Mouse (Mus musculus) myocyte (in vitro differentiated cells): ENCODE results near the gene Timm10b. TPM values are rescaled to one million over a fixed set of nuclear protein-coding genes. Genes with fewer than 3 reads are reported as not detected.

Source experiments
- H3K27me3 ChIP-seq: one replicate; pipeline ENCODE4 v1.6.1; 2011; ENCODE audit not compliant: control insufficient read depth, insufficient read depth, insufficient read length
- H3K36me3 ChIP-seq: one replicate; pipeline ENCODE4 v1.6.1; 2011; ENCODE audit not compliant: control insufficient read depth, insufficient read depth
- H3K4me2 ChIP-seq: one replicate; pipeline ENCODE4 v1.6.1; 2011; ENCODE audit warnings: low read depth, control low read depth
- H3K4me3 ChIP-seq: one replicate; pipeline ENCODE4 v1.5.1; 2011; ENCODE audit warnings: mild to moderate bottlenecking, control low read depth, moderate library complexity
- H3K79me2 ChIP-seq: one replicate; pipeline ENCODE4 v1.6.1; 2011; ENCODE audit not compliant: control insufficient read depth, insufficient read depth
- H3ac ChIP-seq: one replicate; pipeline ENCODE4 v1.6.1; 2011; ENCODE audit not compliant: control insufficient read depth, insufficient read length
- CEBPB ChIP-seq: IDR thresholded peaks from 2 replicates; pipeline ENCODE4 v1.6.1; 2011; ENCODE audit warnings: mild to moderate bottlenecking, moderate library complexity; ENCODE audit not compliant: poor library complexity, insufficient read depth, severe bottlenecking
- E2F4 ChIP-seq: IDR thresholded peaks from one replicate; pipeline ENCODE4 v1.6.1; 2011; ENCODE audit warnings: mild to moderate bottlenecking, control low read depth, moderate library complexity; ENCODE audit not compliant: insufficient read depth
- MAX ChIP-seq: IDR thresholded peaks from one replicate; pipeline ENCODE4 v1.6.1; 2011; ENCODE audit warnings: low read depth, mild to moderate bottlenecking, control low read depth
- MYOD1 ChIP-seq, 3 experiments: IDR thresholded peaks; one replicate each; pipeline ENCODE4 v1.6.1; 2011; ENCODE audit warnings: control low read depth in 2 of 3, low read depth in 2 of 3, mild to moderate bottlenecking in 2 of 3, moderate library complexity in 1 of 3; ENCODE audit not compliant: insufficient read length in 2 of 3, control insufficient read depth in 1 of 3
- MYOG ChIP-seq, 3 experiments: IDR thresholded peaks; one replicate each; pipeline ENCODE4 v1.6.1; 2011; ENCODE audit warnings: control low read depth in 2 of 3, low read depth in 2 of 3, mild to moderate bottlenecking in 2 of 3; ENCODE audit not compliant: insufficient read length in 2 of 3, control insufficient read depth in 1 of 3, insufficient read depth in 1 of 3
- POLR2A ChIP-seq: IDR thresholded peaks from one replicate; pipeline ENCODE4 v1.6.1; 2011; ENCODE audit warnings: low read depth, mild to moderate bottlenecking, control low read depth, moderate library complexity; ENCODE audit not compliant: insufficient read length
- POLR2AphosphoS2 ChIP-seq: IDR thresholded peaks from one replicate; pipeline ENCODE4 v1.6.1; 2011; ENCODE audit warnings: low read depth, control low read depth; ENCODE audit not compliant: insufficient read length
- REST ChIP-seq: IDR thresholded peaks from one replicate; pipeline ENCODE4 v1.6.1; 2011; ENCODE audit warnings: mild to moderate bottlenecking, control low read depth, moderate library complexity; ENCODE audit not compliant: insufficient read depth, insufficient read length
- SRF ChIP-seq: IDR thresholded peaks from one replicate; pipeline ENCODE4 v1.6.1; 2011; ENCODE audit warnings: low read depth; ENCODE audit not compliant: control insufficient read depth, insufficient read length
- TCF12 ChIP-seq: IDR thresholded peaks from one replicate; pipeline ENCODE4 v1.6.1; 2011; ENCODE audit warnings: mild to moderate bottlenecking, control low read depth; ENCODE audit not compliant: poor library complexity, insufficient read depth, severe bottlenecking
- TCF3 ChIP-seq: IDR thresholded peaks from one replicate; pipeline ENCODE4 v1.6.1; 2011; ENCODE audit warnings: low read depth, control low read depth; ENCODE audit not compliant: insufficient read length
- USF1 ChIP-seq: IDR thresholded peaks from one replicate; pipeline ENCODE4 v1.6.1; 2011; ENCODE audit warnings: low read depth, mild to moderate bottlenecking, control low read depth, moderate library complexity
- polyA plus RNA-seq: library from polyadenylated mRNA; unstranded; fragments of >200 nt; fragmentation: generic; extraction: Trizol; gene quantifications from one replicate; pipeline ENCODE4 v1.2.1, GENCODE M21; 2012; ENCODE audit warnings: missing spikeins

The Timm10b gene
- polyA plus RNA-seq, 1 experiment = 154 TPM

DNA sequence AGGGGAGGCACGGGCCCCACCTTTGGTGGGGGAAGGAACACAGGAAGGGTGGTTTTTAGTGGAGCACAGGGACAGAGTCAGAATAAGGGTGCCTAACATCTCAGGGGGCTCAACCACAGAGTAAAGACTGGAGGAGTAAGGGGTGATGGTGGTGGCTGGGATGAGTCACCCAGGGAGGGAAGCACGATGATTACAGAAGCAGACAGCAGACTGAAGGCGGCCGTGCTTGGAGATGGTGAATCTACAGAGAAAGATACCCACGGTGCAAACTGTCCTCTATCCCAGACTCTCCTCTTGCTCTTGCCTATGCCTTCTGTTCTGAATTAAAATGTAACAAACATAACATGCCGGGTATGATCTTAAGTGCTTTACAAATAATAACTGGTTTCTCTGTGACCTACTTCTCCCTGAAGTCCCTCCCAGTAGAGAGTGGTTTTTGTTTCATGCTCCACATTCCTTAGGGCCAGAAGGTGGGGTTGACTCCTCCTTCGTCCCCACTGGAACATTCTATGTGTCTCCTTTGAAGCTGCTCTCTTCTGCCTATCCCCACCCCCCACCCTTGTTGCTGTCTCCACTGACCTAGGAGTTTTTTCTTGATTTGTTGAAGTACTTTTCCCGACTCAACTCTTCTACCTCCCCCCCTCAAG lies 18.1 kb upstream of the Timm10b start:
- Histone ChIP-seq H3K4me2 (peak overlapping the region; percentile 81), H3ac (no peak overlapping the region), H3K36me3 (peaks cover 35% of the 10 kb centered on the region), H3K4me3 (peak overlapping the region; percentile 1), H3K27me3 (no peaks in the 10 kb centered on the region), H3K79me2 (peaks cover 7% of the 10 kb centered on the region)
- no peak for TF ChIP-seq MYOG (IDR thresholded peaks at IDR 0.05; ENCODE audit: control insufficient read depth in 1 of 3, insufficient read depth in 1 of 3, insufficient read length in 2 of 3, low read depth in 2 of 3)
- no peak for TF ChIP-seq TCF3
- TF ChIP-seq MYOD1 (IDR thresholded peaks at IDR 0.05; ENCODE audit: control insufficient read depth in 1 of 3, insufficient read length in 2 of 3, low read depth in 2 of 3) = no peak
- no peak for TF ChIP-seq CEBPB
- TF ChIP-seq POLR2A = no peak

DNA sequence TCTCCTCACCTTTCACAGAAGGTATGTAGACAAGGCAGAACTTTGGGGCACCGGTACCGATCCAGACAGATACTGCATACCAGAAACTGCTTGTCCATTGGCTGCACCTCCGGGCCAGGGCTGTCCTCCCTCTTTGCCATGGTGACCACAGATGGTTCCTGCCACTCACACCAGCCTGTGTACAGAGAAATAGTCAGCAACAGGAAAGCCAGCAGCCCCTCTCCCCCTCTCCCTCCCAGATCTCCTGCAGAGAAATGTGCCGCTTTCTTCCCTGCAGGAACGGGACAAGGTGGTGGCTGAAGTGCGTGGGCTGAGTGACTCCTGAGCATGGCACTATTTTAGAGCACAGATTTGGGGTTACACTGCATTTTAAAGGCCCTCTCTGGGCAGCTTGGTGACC lies 14.5 kb upstream of the Timm10b start:
- Histone ChIP-seq H3K79me2 (peaks cover 40% of the 10 kb centered on the region), H3K4me3 (no peak overlapping the region), H3K4me2 (no peak overlapping the region), H3K36me3 (peaks cover 26% of the 10 kb centered on the region), H3ac (no peak overlapping the region), H3K27me3 (no peaks in the 10 kb centered on the region)
- TF ChIP-seq CEBPB (no peak), POLR2AphosphoS2 (no peak), MAX (no peak), TCF3 (no peak), POLR2A (no peak), USF1 (no peak), E2F4 (no peak)

DNA sequence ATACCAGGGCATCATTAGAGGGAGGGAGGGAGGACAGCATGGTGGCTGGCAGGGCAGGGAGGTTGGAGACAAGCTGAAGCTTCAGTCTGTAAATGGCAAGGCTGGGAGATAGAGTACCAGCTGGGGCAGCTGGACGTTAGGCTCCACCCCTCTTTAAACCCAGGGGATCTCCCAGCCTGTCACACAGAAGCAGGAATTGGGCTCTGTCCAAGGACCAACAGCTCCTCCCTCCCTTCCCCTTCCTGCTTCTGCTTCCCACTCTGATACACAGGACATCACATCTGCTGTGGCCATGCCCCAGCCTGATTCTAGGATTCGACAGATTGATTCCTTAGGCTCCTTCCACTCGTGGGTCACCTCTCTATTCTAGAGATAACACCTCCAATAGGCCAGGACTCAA lies 11.2 kb upstream of the Timm10b start:
- TF ChIP-seq POLR2AphosphoS2 = peak; percentile 10
- no peak for TF ChIP-seq TCF12
- TF ChIP-seq SRF = no peak
- no peaks in the 10 kb centered on the region for H3K27me3 ChIP-seq
- H3K79me2 ChIP-seq = peaks cover 65% of the 10 kb centered on the region
- H3ac ChIP-seq = no peak overlapping the region
- peak overlapping the region; percentile 70 for H3K4me2 ChIP-seq
- H3K36me3 ChIP-seq = peaks cover 18% of the 10 kb centered on the region
- H3K4me3 ChIP-seq = no peak overlapping the region

DNA sequence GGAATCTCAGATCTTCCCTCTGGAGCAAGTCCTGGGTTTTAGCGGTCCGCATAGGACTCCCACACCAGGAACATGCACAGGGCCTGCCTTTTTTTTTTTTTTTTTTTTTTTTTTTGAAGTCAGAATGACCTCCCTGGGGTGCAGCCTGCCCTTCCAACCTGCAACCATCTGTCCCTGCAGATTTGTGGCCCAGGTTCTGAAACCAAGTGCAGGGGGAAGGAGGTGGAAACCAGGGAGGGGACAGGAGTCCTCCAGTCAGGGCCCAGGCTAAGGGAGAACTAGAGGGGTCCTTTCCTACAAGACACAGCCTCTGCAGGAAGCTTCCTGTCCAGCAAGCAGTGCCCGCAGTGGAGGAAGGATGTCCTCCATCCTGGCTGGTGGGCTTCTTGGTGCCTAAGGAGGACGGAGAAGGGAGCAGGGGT lies 7.3 kb upstream of the Timm10b start:
- H3K4me2 ChIP-seq = peak overlapping the region; percentile 88
- H3K4me3 ChIP-seq = peak overlapping the region; percentile 76
- peaks cover 4% of the 10 kb centered on the region for H3K36me3 ChIP-seq
- H3ac ChIP-seq = peak overlapping the region; percentile 71
- no peaks in the 10 kb centered on the region for H3K27me3 ChIP-seq
- TF ChIP-seq TCF12 = no peak
- no peak for TF ChIP-seq REST
- no peak for TF ChIP-seq USF1
- no peak for TF ChIP-seq MYOG (IDR thresholded peaks at IDR 0.05; ENCODE audit: control insufficient read depth in 1 of 3, insufficient read depth in 1 of 3, insufficient read length in 2 of 3, low read depth in 2 of 3)
- no peak for TF ChIP-seq MAX
- TF ChIP-seq TCF3 = no peak
- no peak for TF ChIP-seq E2F4
- no peak for TF ChIP-seq SRF
- no peak for TF ChIP-seq MYOD1 (IDR thresholded peaks at IDR 0.05; ENCODE audit: control insufficient read depth in 1 of 3, insufficient read length in 2 of 3, low read depth in 2 of 3)
- no peak for TF ChIP-seq POLR2AphosphoS2
- no peak for TF ChIP-seq CEBPB
- TF ChIP-seq POLR2A = no peak
- peaks cover 50% of the 10 kb centered on the region for H3K79me2 ChIP-seq

DNA sequence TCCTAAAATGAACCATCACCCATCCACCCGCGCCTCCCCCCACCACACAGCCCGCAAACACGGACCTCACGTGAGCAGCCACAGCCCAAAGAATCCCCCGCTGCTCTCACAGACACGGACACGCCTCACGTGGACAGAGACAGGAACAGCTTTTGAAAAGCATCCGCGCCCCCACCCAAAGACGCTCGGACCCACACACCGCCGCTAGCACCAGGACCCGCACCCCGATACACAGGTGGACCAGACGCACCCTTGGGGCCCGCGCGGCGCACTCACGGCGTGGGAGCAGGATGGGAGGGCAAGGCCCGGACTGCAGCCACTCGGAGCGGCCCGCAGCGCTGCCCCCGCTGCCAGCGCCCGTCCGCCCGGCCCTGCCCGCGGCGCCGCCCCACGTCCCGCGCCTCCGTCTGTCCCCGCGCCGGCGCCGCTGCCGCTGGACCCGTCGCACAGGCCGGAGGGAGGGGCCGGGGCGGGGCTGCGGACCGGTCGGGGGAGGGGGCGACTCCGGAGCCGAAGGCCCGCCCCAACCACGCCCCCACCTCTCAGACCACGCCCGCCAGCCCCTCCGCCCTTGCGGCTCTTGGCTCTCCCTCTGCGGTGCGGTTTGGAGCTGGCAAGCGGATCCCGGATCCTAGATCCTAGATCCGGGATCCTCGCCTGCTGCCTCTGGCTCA lies 6.6 kb upstream of the Timm10b start, which contains the start of gene Trim3:
Gene Trim3 (minus strand): TSS at position 445 of the 674 bp plus-strand sequence.
- H3K4me3 ChIP-seq = peak within 1 kb of the TSS; percentile 76
- peak within 1 kb of the TSS; percentile 71 for H3ac ChIP-seq
- TF ChIP-seq POLR2A (peak; percentile 89), E2F4 (no peak), MAX (no peak), MYOD1 (IDR thresholded peaks at IDR 0.05; ENCODE audit: control insufficient read depth in 1 of 3, insufficient read length in 2 of 3, low read depth in 2 of 3) (peak in 1 of 3 experiments; percentile 25), CEBPB (no peak), USF1 (no peak), TCF3 (no peak), SRF (no peak), POLR2AphosphoS2 (peak; percentile 90), REST (no peak), MYOG (IDR thresholded peaks at IDR 0.05; ENCODE audit: control insufficient read depth in 1 of 3, insufficient read depth in 1 of 3, insufficient read length in 2 of 3, low read depth in 2 of 3) (peak in 1 of 3 experiments; percentile 3), TCF12 (no peak)
- peak within 1 kb of the TSS; percentile 88 for H3K4me2 ChIP-seq
- H3K27me3 ChIP-seq = no peaks in the 10 kb centered on the region
- H3K79me2 ChIP-seq = peaks cover 43% of the 10 kb centered on the region
- H3K36me3 ChIP-seq = peaks cover 4% of the 10 kb centered on the region
